Mouse (Mus musculus) neural tube, embryonic 12.5 days (tissue): Measurements from ENCODE around the gene Krtcap2. TPM values are rescaled to one million over a fixed set of nuclear protein-coding genes. Genes with fewer than 3 reads are reported as not detected.

Source experiments
- ATAC-seq: fragments of 200-750 bp; cut with Nextera tagmentation; 2 replicates; pipeline ENCODE4 v1.8.0; 2017; ENCODE audit warnings: low read depth, mild to moderate bottlenecking, moderate TSS enrichment, moderate library complexity; ENCODE audit not compliant: low FRiP score
- H3K27ac ChIP-seq: fragments of 300-500 bp; sonication (generic); 2 replicates; pipeline ENCODE4 v1.5.1; 2016
- H3K27me3 ChIP-seq: fragments of 300-500 bp; sonication (generic); replicated peaks from 2 replicates; pipeline ENCODE4 v1.6.1; 2016; ENCODE audit warnings: mild to moderate bottlenecking
- H3K36me3 ChIP-seq: fragments of 300-500 bp; sonication (generic); 2 replicates; pipeline ENCODE4 v1.6.1; 2016; ENCODE audit warnings: mild to moderate bottlenecking
- H3K4me1 ChIP-seq: fragments of 300-500 bp; sonication (generic); 2 replicates; pipeline ENCODE4 v1.6.1; 2016
- H3K4me2 ChIP-seq: fragments of 300-500 bp; sonication (generic); replicated peaks from 2 replicates; pipeline ENCODE4 v1.6.1; 2016; ENCODE audit warnings: mild to moderate bottlenecking
- H3K4me3 ChIP-seq: fragments of 300-500 bp; sonication (generic); 2 replicates; pipeline ENCODE4 v1.5.1; 2016
- H3K9ac ChIP-seq: fragments of 300-500 bp; sonication (generic); 2 replicates; pipeline ENCODE4 v1.6.1; 2016; ENCODE audit warnings: mild to moderate bottlenecking
- H3K9me3 ChIP-seq: fragments of 300-500 bp; sonication (generic); 2 replicates; pipeline ENCODE4 v1.6.1; 2016; ENCODE audit warnings: mild to moderate bottlenecking
- WGBS: fragments of 180-500 bp; shearing (Covaris S2); methylation state at CpG from one replicate; pipeline ENCODE4 v1.1.7; 2016; 5-methylcytosine and 5-hydroxymethylcytosine counted together
- polyA plus RNA-seq: library from polyadenylated mRNA; unstranded; fragments of >200 nt; fragmentation: Nextera tagmentation; extraction: Ambion mirVana; gene quantifications from 2 replicates; pipeline ENCODE4 v1.2.1, GENCODE M21; 2016

Krtcap2 gene
- polyA plus RNA-seq, 1 experiment from 2014 or later, result 232 TPM

DNA sequence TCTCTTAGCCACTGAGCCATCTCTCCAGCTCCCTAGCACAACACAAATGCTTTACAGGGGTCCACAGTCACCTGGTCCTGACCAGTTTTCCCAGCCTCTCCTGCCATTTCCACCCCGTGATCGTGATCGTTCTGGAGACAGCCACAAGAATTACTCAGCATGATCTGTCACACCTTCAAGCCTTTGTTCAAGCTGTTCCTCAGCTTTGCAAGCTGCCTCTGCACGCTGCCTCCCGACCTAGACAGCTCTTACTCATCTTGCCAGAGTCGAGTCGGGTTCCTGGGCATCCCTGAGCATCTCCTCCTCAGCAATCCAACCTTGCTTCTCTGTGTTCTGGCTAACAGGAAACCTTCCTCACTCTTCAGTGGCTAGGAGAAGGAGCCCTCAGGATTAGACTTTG is 13.3 kb downstream of the Krtcap2 start, which contains the start of gene Dpm3:
Gene Dpm3 (plus strand): TSS at position 283 of the 400 bp plus-strand sequence.
- H3K9ac ChIP-seq, result no peak within 1 kb of the TSS
- WGBS, result 52% methylated on average over 7 of the region's 7 CpGs
- H3K27me3 ChIP-seq, result no peaks in the 10 kb centered on the region
- no peak within 1 kb of the TSS for H3K4me2 ChIP-seq
- H3K9me3 ChIP-seq, result no peaks in the 10 kb centered on the region
- no peaks in the 10 kb centered on the region for H3K4me1 ChIP-seq
- no peak for ATAC-seq
- H3K36me3 ChIP-seq, result no peaks in the 10 kb centered on the region
- H3K27ac ChIP-seq, result no peak within 1 kb of the TSS
- H3K4me3 ChIP-seq, result no peak within 1 kb of the TSS

DNA sequence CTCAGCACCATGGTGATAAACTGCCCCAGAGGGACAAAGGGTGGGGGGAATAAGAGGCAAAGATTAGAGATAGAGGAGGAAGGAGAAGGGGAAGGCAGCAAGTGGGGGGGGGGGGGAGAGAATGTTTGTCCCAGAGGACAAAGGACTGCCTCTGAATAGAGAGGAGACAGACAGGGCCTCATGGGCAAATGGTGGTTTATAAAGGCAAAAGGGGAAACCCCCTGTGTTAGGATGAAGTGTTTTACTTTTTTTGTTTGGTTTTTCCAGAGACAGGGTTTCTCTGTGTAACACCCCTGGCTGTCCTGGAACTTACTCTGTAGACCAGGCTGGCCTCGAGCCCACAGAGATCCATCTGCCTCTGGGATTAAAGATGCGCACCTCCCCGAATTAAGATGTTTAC is 14.4 kb downstream of the Krtcap2 start:
- no peaks in the 10 kb centered on the region for H3K27me3 ChIP-seq
- no peak overlapping the region for H3K4me2 ChIP-seq
- no peaks in the 10 kb centered on the region for H3K36me3 ChIP-seq
- no peak for ATAC-seq
- no peak overlapping the region for H3K9ac ChIP-seq
- no peak overlapping the region for H3K4me3 ChIP-seq
- WGBS, result 74% methylated on average over 3 of the region's 3 CpGs
- no peak overlapping the region for H3K27ac ChIP-seq
- H3K9me3 ChIP-seq, result no peaks in the 10 kb centered on the region
- no peaks in the 10 kb centered on the region for H3K4me1 ChIP-seq

DNA sequence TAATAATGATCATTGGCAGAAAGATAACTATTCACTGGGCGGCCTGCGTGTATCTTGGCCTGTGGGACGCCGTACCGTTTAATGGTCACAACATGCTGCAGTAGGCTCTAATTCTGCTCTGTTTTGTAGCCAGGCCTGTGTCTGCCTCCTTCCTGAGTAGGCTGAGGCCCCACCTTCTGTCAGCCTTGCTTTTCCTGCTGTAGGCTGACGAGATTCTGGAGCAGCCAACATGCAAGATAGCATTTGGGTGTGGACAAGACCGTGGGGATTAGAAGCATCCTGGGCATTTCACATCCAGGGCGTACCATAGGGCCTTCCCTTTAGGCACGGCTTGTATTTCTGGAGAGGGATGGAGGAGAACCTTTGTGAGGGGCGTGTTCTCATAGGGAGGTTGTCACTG is 16.7 kb downstream of the Krtcap2 start:
- Histone ChIP-seq H3K27me3 (no peaks in the 10 kb centered on the region), H3K9ac (no peak overlapping the region), H3K27ac (no peak overlapping the region), H3K36me3 (no peaks in the 10 kb centered on the region), H3K4me2 (no peak overlapping the region), H3K4me1 (peaks cover 8% of the 10 kb centered on the region), H3K9me3 (no peaks in the 10 kb centered on the region), H3K4me3 (no peak overlapping the region)
- WGBS, result 73% methylated on average over 10 of the region's 10 CpGs
- no peak for ATAC-seq

DNA sequence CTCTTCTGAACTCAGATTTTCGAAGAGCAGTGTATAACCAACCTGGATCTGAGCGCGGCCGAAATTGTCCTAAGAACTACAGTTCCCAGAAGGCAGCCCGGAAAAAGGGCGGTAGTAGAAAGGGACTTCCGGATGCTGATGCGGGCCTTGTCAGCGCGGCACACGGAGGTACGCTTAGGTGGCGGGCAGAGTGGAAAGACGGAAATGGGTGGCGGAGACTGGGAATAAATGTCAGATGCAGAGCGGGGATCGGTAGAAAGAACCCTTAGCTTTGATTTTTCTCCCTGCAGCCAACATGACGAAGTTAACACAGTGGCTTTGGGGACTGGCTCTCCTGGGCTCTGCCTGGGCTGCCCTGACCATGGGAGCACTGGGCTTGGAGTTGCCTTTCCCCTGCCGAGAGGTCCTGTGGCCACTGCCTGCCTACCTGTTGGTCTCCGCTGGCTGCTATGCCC is 20.7 kb downstream of the Krtcap2 start:
- peak overlapping the region; percentile 69 for H3K4me3 ChIP-seq
- no peaks in the 10 kb centered on the region for H3K27me3 ChIP-seq
- peak overlapping the region; percentile 98 for H3K4me2 ChIP-seq
- WGBS, result 2% methylated on average over 20 of the region's 20 CpGs
- no peak overlapping the region for H3K27ac ChIP-seq
- peaks cover 26% of the 10 kb centered on the region for H3K4me1 ChIP-seq
- no peaks in the 10 kb centered on the region for H3K36me3 ChIP-seq
- peak; percentile 83 for ATAC-seq
- no peaks in the 10 kb centered on the region for H3K9me3 ChIP-seq
- peak overlapping the region; percentile 80 for H3K9ac ChIP-seq

DNA sequence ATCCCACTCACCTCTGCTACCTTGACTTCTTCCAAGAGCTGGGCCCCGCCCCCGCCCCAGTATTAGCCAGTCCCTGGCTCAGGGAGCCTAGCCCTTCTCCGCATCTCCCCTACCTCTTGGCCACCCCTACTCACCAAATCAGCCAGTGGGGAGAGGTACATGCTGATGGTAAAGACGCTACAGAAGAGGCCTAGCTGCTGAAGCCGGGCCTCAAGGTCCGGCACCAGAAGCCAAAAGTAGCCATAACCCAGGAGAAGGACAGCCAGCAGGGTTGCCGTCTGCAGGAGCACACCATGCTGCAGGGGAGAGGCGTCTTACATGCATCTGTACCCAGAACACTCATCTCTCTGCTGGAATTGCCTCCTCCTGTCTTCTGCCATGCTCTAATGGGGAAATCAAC is 23.1 kb downstream of the Krtcap2 start:
- Histone ChIP-seq H3K9ac (0 out of 2 replicates have a peak overlapping the region, but pooled peaks have one; percentile 68), H3K27me3 (no peaks in the 10 kb centered on the region), H3K27ac (no peak overlapping the region), H3K36me3 (no peaks in the 10 kb centered on the region), H3K4me1 (peaks cover 28% of the 10 kb centered on the region), H3K4me2 (peak overlapping the region; percentile 75), H3K9me3 (no peaks in the 10 kb centered on the region), H3K4me3 (no peak overlapping the region)
- no peak for ATAC-seq
- 49% methylated on average over 8 of the region's 8 CpGs for WGBS

DNA sequence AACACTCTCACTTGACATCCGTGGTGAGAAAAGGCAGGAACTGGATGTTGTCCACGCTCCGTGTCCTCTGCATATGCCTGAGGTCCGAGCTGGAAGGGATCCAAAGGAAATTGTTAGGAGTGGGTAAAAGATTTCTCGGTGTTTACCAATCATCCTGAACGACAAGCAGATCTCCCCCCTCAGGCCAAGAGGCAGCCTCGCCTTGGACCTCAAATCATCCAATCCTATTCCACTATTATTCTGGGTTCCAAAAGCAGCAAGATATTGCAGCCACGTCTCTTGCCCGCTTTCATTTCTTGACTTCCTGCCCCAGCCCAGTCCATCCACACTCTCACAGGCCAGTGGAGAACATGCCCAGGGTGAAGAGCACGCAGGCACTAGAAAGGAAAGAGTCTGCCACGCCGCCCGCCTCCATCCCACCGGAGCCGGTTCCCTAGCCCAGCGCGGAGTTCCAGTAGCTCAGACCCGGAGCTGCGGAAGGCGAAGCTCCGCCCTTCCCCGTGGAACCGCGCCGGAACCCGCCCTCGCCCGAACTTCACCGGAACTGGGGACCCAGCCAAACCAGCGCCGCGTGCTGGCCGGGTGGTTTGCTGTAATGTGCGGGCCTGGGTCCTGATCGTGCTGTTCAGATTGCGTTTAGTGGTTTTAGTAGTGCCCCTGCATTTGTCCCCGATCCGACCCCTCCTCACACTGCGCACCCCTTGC is 24.4 kb downstream of the Krtcap2 start, which contains the start of gene Slc50a1:
Gene Slc50a1 (minus strand): TSS at position 520 of the 705 bp plus-strand sequence.
- no peaks in the 10 kb centered on the region for H3K9me3 ChIP-seq
- no peaks in the 10 kb centered on the region for H3K36me3 ChIP-seq
- H3K9ac ChIP-seq, result peak within 1 kb of the TSS; percentile 68
- no peak within 1 kb of the TSS for H3K27ac ChIP-seq
- 4% methylated on average over 39 of the region's 39 CpGs for WGBS
- peak within 1 kb of the TSS; percentile 50 for H3K4me3 ChIP-seq
- peaks cover 28% of the 10 kb centered on the region for H3K4me1 ChIP-seq
- H3K27me3 ChIP-seq, result no peaks in the 10 kb centered on the region
- peak; percentile 19; the same call in 1 of the 2 replicates for ATAC-seq
- peak within 1 kb of the TSS; percentile 75 for H3K4me2 ChIP-seq

DNA sequence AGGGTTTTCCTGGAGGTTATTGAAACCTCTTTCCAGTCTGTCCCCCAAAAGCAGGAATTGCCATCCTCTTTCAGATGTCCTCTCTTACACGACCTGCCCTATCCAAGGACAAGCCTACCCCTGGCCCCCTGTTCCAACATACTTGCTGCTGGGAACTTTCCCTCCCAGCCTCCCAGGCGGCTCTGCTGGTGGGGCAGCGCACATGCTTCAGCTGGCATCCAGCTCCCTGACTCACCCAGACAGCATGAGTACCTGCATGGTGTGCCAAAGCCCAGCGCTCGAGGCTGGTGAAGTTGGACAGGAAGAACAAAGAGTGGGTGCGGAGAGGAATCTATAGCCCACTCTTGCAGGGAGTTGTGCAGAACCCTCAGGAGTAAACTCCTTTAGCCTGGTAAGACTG is 25.1 kb downstream of the Krtcap2 start:
- H3K4me3 ChIP-seq, result peak overlapping the region; percentile 50; the same call in 1 of the 2 replicates
- no peaks in the 10 kb centered on the region for H3K27me3 ChIP-seq
- H3K9ac ChIP-seq, result no peak overlapping the region; the same call in 1 of the 2 replicates
- H3K4me1 ChIP-seq, result peaks cover 28% of the 10 kb centered on the region
- H3K4me2 ChIP-seq, result peak overlapping the region; percentile 75
- H3K9me3 ChIP-seq, result no peaks in the 10 kb centered on the region
- WGBS, result 78% methylated on average over 6 of the region's 6 CpGs
- ATAC-seq, result no peak
- no peak overlapping the region for H3K27ac ChIP-seq
- no peaks in the 10 kb centered on the region for H3K36me3 ChIP-seq

DNA sequence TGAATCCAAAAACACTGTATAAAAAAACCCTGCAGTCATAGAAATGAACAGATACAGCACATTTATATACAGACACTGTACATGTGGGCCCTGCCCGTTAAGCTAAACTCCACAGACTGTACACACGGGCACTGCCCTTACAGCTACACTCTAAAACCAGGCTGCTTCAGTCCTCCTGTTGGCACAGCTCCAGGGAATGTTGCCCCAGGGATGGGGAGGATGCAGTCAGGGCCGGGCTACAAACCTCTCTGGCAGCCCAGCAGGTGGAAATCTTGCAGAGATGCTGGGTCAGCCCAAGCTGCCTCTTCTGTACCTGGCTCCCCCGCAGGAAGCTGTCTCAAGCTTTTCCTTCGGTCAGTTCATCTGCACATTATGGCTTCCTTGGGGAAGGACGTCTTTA is 26.0 kb downstream of the Krtcap2 start:
- H3K9ac ChIP-seq, result no peak overlapping the region
- WGBS, result 67% methylated on average over 6 of the region's 6 CpGs
- no peak overlapping the region for H3K27ac ChIP-seq
- no peaks in the 10 kb centered on the region for H3K9me3 ChIP-seq
- peaks cover 27% of the 10 kb centered on the region for H3K4me1 ChIP-seq
- ATAC-seq, result no peak
- no peak overlapping the region for H3K4me3 ChIP-seq
- no peaks in the 10 kb centered on the region for H3K36me3 ChIP-seq
- no peak overlapping the region for H3K4me2 ChIP-seq
- no peaks in the 10 kb centered on the region for H3K27me3 ChIP-seq

DNA sequence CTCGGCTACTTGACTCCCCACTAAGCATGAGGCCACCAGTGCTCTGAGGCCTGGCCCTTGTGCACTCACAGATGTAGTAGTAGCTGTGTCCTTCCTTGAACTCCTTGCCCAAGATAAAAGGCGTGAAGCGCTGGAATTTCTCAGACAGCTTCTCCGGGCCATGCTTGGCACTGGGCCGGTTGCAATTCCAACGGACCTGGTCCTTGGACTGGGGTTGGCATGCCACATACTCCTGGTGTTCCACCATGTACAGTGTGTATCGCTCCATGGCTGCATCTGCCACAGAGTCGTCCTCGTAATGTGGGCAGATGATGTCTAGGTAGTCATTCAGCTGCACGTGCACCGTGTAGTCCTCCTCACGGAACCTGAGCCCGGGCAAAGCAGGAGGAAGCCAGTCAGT is 30.3 kb downstream of the Krtcap2 start:
- H3K4me2 ChIP-seq, result no peak overlapping the region
- 92% methylated on average over 13 of the region's 13 CpGs for WGBS
- H3K4me1 ChIP-seq, result peaks cover 37% of the 10 kb centered on the region
- no peak for ATAC-seq
- peaks cover 35% of the 10 kb centered on the region for H3K27me3 ChIP-seq
- H3K4me3 ChIP-seq, result no peak overlapping the region
- no peak overlapping the region for H3K27ac ChIP-seq
- H3K9ac ChIP-seq, result no peak overlapping the region
- H3K9me3 ChIP-seq, result no peaks in the 10 kb centered on the region
- no peaks in the 10 kb centered on the region for H3K36me3 ChIP-seq

DNA sequence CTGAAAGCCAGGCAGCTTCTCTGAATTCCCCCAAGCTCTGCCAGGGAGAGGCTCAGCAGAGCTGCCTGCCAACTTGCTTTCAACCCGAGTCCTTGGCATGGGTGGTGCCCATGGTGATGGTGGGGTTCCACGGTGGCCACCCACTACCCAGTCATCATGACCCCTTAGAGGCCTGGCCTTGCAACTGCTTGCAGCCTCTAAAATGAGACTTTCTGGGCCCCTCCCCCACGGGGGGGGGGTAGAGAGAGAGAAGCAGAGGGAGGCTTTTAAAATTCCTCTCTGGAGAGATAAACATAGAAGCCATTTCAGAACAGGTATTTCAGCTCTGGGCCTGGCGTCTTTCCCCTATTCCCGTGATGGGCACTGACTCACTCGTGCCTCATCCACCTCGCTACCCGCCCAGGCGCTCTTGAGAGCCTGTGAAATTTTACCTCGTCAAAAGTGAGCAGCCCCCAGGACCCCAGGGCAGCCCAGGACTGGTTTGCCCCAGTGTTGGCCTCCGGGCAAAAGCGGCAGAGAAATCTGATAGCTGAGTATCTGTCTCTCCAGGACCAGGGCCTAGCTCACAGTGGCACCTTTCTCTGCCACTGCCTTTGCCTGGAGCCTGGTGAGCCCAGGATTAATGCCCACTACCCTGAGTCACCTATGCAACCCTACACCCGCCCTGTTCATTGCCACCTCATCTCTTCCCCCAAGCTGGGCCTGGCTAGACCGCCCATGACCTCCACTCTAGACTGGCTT is 31.7 kb downstream of the Krtcap2 start:
- H3K27me3 ChIP-seq, result peaks cover 44% of the 10 kb centered on the region
- H3K36me3 ChIP-seq, result no peaks in the 10 kb centered on the region
- no peaks in the 10 kb centered on the region for H3K9me3 ChIP-seq
- no peak overlapping the region for H3K27ac ChIP-seq
- no peak overlapping the region for H3K9ac ChIP-seq
- H3K4me3 ChIP-seq, result no peak overlapping the region
- H3K4me2 ChIP-seq, result peak overlapping the region; percentile 90
- H3K4me1 ChIP-seq, result peaks cover 48% of the 10 kb centered on the region
- ATAC-seq, result no peak
- 55% methylated on average over 14 of the region's 14 CpGs for WGBS

DNA sequence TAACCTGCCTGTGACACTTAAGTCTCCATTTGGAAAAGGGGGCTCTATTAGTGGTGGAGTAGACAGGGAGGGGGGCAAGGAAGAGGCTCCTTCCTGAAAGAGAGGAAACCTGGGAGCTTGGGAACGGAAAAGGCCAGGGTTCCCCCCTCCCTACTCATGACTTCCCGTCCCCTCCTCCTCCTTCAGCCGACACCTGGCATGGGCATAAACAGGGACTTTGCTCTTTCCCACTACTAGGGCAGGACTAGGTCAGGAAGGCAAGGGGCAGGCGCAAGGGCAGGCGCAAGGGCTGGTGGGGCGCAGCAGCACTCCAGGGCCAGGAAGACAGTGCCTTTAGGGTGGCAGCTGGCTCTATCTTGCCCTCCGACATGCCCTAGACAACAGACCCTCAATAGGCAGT is 32.3 kb downstream of the Krtcap2 start:
- whole genome bisulfite sequencing, result 59% methylated on average over 7 of the region's 7 CpGs
- Histone ChIP-seq H3K9me3 (no peaks in the 10 kb centered on the region), H3K4me1 (peaks cover 48% of the 10 kb centered on the region), H3K36me3 (no peaks in the 10 kb centered on the region), H3K9ac (0 out of 2 replicates have a peak overlapping the region, but pooled peaks have one; percentile 14), H3K27ac (no peak overlapping the region), H3K4me2 (peak overlapping the region; percentile 90), H3K27me3 (peaks cover 44% of the 10 kb centered on the region), H3K4me3 (0 out of 2 replicates have a peak overlapping the region, but pooled peaks have one; percentile 43)
- no peak for ATAC-seq

DNA sequence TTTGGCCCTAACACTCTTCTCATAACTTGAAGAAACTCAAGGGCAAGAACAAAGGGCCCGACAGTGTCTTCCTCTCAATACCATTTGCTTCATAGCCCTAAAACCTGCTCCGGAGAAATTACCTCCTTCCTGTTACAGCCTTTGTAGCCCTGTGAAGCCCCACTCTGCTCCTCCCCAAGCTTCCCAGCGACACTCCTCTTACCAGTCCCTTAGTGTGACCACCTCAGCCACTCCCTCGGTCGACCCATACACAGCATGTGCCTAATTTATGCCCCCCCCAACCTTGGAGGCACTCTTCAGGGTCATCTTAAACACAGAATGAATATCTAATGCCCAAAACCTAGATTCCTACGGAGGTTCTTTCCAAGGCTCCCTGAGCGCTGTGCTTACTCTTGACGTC is 32.9 kb downstream of the Krtcap2 start:
- Histone ChIP-seq H3K27ac (no peak overlapping the region), H3K27me3 (peaks cover 44% of the 10 kb centered on the region), H3K9me3 (no peaks in the 10 kb centered on the region), H3K4me1 (peaks cover 48% of the 10 kb centered on the region), H3K4me3 (peak overlapping the region; percentile 43), H3K9ac (peak overlapping the region; percentile 54; the same call in 1 of the 2 replicates), H3K36me3 (no peaks in the 10 kb centered on the region), H3K4me2 (peak overlapping the region; percentile 90)
- 11% methylated on average over 8 of the region's 8 CpGs for WGBS
- ATAC-seq, result no peak
